Mouse (Mus musculus): Measurements from ENCODE around the gene Fth1.

Gene Fth1

DNA sequence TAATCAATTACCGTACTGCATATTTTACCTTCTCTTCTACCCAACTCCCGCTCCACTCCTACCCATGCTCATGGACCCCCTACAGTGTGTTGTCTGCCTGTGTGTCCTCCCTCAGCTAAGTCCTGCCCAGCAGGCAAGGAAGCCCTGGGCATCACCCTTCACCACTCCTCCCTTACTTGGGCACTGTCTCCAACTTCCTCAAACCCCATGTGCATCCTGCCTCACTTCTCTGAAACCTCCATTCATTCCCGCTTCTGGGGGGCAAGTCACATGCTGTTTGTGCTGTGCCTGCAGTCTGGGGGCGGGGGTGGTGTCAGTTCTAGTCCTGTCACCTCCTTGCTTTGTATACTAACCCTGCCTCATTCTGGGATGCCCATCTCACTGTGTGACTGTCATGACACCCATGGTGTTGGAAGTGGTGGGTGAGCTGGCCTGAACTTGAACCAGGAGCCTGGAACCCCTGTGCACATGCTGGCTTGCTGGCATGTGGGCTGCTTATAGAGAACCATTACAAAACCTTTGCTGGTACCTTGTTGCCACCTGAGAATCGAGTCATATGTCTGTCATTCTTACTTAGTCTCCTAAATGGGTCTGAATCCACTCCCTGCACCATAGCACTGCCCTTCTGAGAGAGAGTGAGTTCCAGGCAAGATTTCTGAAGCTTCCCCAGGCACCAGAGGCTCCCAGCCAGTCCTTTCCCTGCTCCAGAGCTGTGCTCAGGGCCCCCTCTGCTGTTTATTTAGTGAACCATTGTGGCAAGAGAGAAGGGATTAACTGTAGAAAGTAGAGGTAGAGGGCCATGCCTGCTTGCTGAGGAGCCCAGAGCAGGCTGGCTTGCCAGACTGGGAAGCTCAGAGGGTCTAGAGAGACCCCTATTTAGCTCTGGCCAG lies 42.3 kb downstream of the Fth1 start:
- DNase-seq (ENCODE audit: low spot score in 2 of 2): peak in 1 of 2 experiments; percentile 48

DNA sequence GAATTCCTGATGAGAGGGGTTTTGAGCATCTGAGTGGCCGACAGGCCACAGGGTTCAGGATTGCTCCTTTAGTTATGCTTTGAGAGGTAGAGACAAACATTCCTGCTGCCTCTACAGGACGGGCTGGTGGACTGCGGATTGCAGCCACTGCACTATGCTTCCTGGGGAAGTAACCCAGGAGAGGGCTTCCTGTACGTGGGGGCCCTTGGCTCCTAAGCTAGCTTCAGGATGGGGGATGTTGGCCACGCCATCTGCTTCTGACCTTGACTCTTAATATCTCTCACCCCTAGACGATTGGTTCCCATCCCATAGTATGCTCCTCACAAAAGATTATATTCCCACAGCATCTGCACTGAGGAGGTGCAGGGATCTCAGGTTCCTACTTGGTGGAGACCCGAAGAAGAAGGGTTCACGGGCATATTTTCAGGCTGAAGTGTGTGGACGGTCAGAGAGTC lies 42.9 kb downstream of the Fth1 start:
- DNase-seq (ENCODE audit: low spot score in 2 of 2): no peak

DNA sequence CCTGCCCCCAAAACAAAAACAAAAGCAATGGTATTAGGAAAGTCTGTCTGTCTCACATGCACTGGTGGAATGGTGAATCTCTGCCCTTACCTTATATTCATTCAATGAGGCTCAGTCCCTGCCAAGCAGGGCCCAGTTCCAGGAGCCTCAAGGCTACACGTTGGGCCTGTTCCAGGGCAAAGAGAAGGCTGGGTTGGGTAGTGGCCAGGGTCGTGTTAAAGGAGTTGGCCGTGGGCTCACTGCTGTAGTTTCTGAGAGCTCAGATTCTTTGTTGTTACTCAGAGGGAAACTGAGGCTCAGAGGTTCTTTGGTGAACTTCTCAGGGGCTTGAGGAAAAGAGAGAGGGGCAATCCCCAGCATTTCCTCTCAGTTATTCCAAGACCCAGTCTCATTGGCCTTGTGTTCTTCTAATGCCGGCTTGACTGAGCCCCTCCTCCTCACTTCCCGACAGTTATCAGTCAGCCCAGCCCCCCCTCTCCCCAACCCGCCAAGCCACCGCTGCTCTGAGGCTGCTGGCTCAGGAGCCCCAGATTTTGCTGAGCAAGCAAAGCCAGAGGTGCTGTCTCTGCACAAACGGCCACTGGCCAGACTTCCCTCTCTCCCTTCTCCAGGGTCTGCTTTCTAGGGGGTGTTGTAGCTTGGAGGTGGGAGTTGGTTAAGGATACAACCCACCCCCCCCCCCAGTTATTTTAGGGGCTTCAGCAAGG lies 44.9 kb downstream of the Fth1 start:
- DNase-seq (ENCODE audit: low spot score in 2 of 2): no peak

DNA sequence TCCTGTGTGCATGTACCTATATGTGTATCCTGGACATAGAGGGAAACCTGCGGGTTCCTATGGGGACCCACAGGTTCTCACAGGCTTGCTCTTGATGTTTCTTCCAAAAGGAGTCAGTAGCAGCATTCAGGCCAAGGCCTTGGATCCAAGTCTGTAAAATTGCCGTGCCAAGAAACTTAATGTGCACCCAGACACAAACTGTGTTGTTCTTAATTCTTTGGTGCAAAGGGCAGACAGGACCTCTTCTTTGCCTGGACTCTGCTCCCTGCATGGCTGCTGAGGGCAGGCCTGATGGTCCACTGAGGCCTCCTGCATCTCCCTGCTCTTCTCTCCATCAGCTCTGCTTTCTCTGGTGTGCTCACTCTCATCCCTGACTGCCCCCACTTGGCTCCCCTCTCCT lies 49.3 kb downstream of the Fth1 start:
- DNase-seq (ENCODE audit: low spot score in 2 of 2): no peak

DNA sequence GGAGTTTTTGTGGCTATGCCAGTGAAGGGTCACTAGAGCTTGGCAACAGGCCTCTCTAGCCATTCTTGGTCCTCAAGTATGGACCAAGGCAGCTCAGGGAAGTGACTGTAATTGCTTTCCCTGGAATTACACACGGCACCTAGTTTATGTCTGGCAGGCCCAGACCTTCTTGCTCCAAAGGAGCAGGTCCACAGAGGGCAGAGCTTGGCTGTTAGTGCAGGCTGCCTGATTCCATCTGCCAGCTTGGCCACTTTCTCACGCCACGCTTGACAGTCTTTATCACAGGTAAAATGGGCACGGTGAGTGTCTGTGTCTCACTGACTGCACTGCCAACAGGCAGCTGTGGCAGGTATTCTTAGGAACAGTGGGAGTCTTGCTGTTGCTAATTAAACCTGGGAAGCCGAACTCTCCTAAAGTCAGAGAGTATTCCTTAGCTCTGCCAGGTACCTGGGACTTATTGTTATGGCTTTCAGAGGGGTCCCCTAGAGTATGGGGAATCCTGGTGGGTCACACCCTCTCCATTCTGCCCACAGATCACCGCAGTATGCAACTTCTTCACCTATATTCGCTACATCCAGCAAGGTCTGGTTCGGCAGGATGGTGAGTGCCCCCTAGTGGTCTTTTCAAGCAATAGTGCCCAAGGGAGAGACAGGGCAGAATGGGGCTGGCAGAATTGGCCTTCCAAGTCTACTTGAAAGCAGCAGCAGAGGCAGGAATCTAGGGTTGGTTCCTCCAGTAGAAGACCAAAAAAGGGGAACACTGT lies 53.0 kb downstream of the Fth1 start:
- peak in 1 of 2 experiments; percentile 42 for DNase-seq (ENCODE audit: low spot score in 2 of 2)

DNA sequence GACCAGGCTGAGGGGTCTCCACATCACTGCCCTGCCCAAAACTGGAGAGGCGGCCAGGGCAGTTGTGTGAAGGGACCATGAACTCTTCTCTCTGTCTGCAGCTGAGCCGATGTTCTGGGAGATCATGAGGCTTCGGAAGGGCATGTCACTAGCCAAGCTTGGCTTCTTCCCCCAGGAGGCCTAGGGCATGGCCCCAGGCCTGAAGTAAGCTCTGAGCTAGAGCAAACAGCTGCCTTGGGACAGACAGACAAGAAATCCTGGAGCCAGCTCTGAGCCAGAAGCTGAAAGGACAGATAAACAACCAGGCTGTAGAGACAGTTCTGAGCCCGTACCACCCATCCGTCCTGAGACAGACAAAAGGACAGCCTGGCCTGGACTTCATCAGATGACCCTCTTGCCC lies 54.0 kb downstream of the Fth1 start:
- DNase-seq (ENCODE audit: low spot score in 2 of 2): no peak

All from frontal cortex, postnatal 25 days (tissue).